In the genomic region with DNA sequence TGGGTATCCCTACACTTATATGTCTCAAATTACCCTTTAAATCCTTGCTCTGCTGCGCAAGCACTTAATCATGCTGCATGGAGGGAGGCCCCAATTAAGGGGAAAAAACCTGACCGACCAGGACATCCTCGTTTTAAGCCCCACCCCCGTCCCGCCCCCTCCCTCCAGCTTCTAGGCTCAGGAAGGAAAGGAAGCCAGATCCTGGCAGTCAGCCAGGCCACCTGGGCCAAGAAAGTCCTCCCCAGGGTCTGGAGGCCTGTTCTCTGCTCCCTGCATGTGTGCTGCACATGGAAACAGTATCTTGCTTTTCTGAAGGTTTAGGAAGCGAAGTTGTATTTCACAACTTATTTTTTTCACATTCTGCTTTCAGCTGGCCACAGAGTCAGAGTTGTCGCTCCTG, we compare ENCODE assay signal across 8 mouse cellular contexts. TPM values are rescaled to one million over a fixed set of nuclear protein-coding genes. Genes with fewer than 3 reads are reported as not detected.
DNase-seq lines count a peak whose midpoint lies in the region; ATAC-seq and TF ChIP-seq lines count a peak whose summit lies in the region.

A gene (minus strand): TSS at position 96 of the 400 bp plus-strand sequence.

- peak within 1 kb of the TSS; percentile 77 for H3K4me2 ChIP-seq in heart, embryonic 11.5 days
- H3K4me2 ChIP-seq in kidney, embryonic 14.5 days (replicated peaks; ENCODE audit: low read depth, low read length): peak within 1 kb of the TSS; percentile 99

- ATAC-seq in heart, embryonic 11.5 days (replicated peaks; ENCODE audit: insufficient number of reproducible peaks, low FRiP score, low TSS enrichment): no peak
- 0 out of 2 replicates have a peak, but pooled peaks have one; percentile 24 for ATAC-seq in kidney, embryonic 14.5 days (ENCODE audit: low FRiP score, low TSS enrichment)
- ATAC-seq in activated CD4-positive, CD25-positive, alpha-beta regulatory T cell, adult 4 months: no peak

- no peaks in the 10 kb centered on the region for H3K36me3 ChIP-seq in ES-Bruce4 (ENCODE audit: control insufficient read depth, insufficient read depth, low read length, poor library complexity, severe bottlenecking)
- H3K36me3 ChIP-seq in embryonic facial prominence, embryonic 10.5 days (replicated peaks): no peaks in the 10 kb centered on the region
- no peaks in the 10 kb centered on the region for H3K36me3 ChIP-seq in heart, embryonic 11.5 days (ENCODE audit: control insufficient read depth, insufficient read depth, low read length)
- no peaks in the 10 kb centered on the region for H3K36me3 ChIP-seq in kidney, embryonic 14.5 days (ENCODE audit: control insufficient read depth, insufficient read depth, low read length)

- H3K27ac ChIP-seq in ES-Bruce4 (ENCODE audit: insufficient read depth, low read length): peak within 1 kb of the TSS; percentile 36; the same call in 1 of the 2 replicates
- H3K27ac ChIP-seq in embryonic facial prominence, embryonic 10.5 days (replicated peaks): peak within 1 kb of the TSS; percentile 54
- peak within 1 kb of the TSS; percentile 30 for H3K27ac ChIP-seq in heart, embryonic 11.5 days (ENCODE audit: low read depth, low read length)
- H3K27ac ChIP-seq in kidney, embryonic 14.5 days (ENCODE audit: low read depth, low read length): peak within 1 kb of the TSS; percentile 60

- H3K9ac ChIP-seq in ES-Bruce4 (ENCODE audit: low read depth, poor library complexity, severe bottlenecking): no peak within 1 kb of the TSS; the same call in 1 of the 2 replicates
- H3K9ac ChIP-seq in heart, embryonic 11.5 days (ENCODE audit: low read depth, low read length): 0 out of 2 replicates have a peak within 1 kb of the TSS, but pooled peaks have one; percentile 29
- H3K9ac ChIP-seq in kidney, embryonic 14.5 days (ENCODE audit: low read depth, low read length): no peak within 1 kb of the TSS; the same call in 1 of the 2 replicates

- peak; percentile 37 for DNase-seq in 3134 (ENCODE audit: extremely low read depth, insufficient read length, low spot score)
- DNase-seq in embryonic facial prominence, embryonic 10.5 days (ENCODE audit: low spot score): peak; percentile 86
- peak; percentile 65 for DNase-seq in lung, adult 2 months
- DNase-seq in ovary, postnatal 14 days (ENCODE audit: low spot score): peak; percentile 73

- no peak for TF ChIP-seq EP300 in ES-Bruce4 (IDR thresholded peaks at IDR 0.05; ENCODE audit: insufficient read depth, low read depth, low read length)

- H3K27me3 ChIP-seq in ES-Bruce4 (ENCODE audit: control insufficient read depth, insufficient read depth, low read length, poor library complexity, severe bottlenecking): peaks cover 10% of the 10 kb centered on the region
- H3K27me3 ChIP-seq in embryonic facial prominence, embryonic 10.5 days (replicated peaks; ENCODE audit: low read depth, poor library complexity, severe bottlenecking): peaks cover 16% of the 10 kb centered on the region; the same call in 1 of the 2 replicates
- H3K27me3 ChIP-seq in heart, embryonic 11.5 days (ENCODE audit: control insufficient read depth, insufficient read depth, low read length): no peaks in the 10 kb centered on the region; the same call in 1 of the 2 replicates
- H3K27me3 ChIP-seq in kidney, embryonic 14.5 days (ENCODE audit: control insufficient read depth, insufficient read depth, low read length): no peaks in the 10 kb centered on the region

- H3K4me1 ChIP-seq in ES-Bruce4 (ENCODE audit: control insufficient read depth, insufficient read depth, low read length): no peaks in the 10 kb centered on the region
- H3K4me1 ChIP-seq in embryonic facial prominence, embryonic 10.5 days: peaks cover 63% of the 10 kb centered on the region
- peaks cover 27% of the 10 kb centered on the region for H3K4me1 ChIP-seq in heart, embryonic 11.5 days (ENCODE audit: control insufficient read depth, insufficient read depth, low read length)
- H3K4me1 ChIP-seq in kidney, embryonic 14.5 days (ENCODE audit: control insufficient read depth, insufficient read depth, low read length): peaks cover 40% of the 10 kb centered on the region
- peaks cover 14% of the 10 kb centered on the region for H3K4me1 ChIP-seq in lung, adult 2 months (ENCODE audit: control insufficient read depth, insufficient read depth, low read length)

- peak within 1 kb of the TSS; percentile 17 for H3K4me3 ChIP-seq in ES-Bruce4 (ENCODE audit: low read depth, low read length)
- peak within 1 kb of the TSS; percentile 86 for H3K4me3 ChIP-seq in embryonic facial prominence, embryonic 10.5 days
- peak within 1 kb of the TSS; percentile 90 for H3K4me3 ChIP-seq in heart, embryonic 11.5 days (ENCODE audit: low read depth, low read length)
- peak within 1 kb of the TSS; percentile 77 for H3K4me3 ChIP-seq in kidney, embryonic 14.5 days (ENCODE audit: low read length)
- peak within 1 kb of the TSS; percentile 10 for H3K4me3 ChIP-seq in lung, adult 2 months (replicated peaks; ENCODE audit: extremely low read depth, low read depth, low read length)

- TF ChIP-seq CTCF in ES-Bruce4 (IDR thresholded peaks at IDR 0.05; ENCODE audit: low read depth, low read length): no peak
- TF ChIP-seq CTCF in lung, adult 2 months (IDR thresholded peaks at IDR 0.05; ENCODE audit: insufficient read depth, low read length): no peak

- no peak for TF ChIP-seq POLR2A in ES-Bruce4 (IDR thresholded peaks at IDR 0.05; ENCODE audit: insufficient read depth, low read length)
- no peak for TF ChIP-seq POLR2A in lung, adult 2 months (IDR thresholded peaks at IDR 0.05; ENCODE audit: borderline replicate concordance, extremely low read depth, low read depth, low read length)

- 14% methylated on average over 7 of the region's 7 CpGs for WGBS in embryonic facial prominence, embryonic 10.5 days
- WGBS in heart, embryonic 11.5 days (ENCODE audit: insufficient replicate concordance): 16% methylated on average over 7 of the region's 7 CpGs
- WGBS in kidney, embryonic 14.5 days: 7% methylated on average over 7 of the region's 7 CpGs
- 8% methylated on average over 7 of the region's 7 CpGs for WGBS in lung, adult 2 months

- H3K9me3 ChIP-seq in ES-Bruce4 (replicated peaks; ENCODE audit: control insufficient read depth, insufficient read depth, low read length, poor library complexity, severe bottlenecking): no peaks in the 10 kb centered on the region
- no peaks in the 10 kb centered on the region for H3K9me3 ChIP-seq in embryonic facial prominence, embryonic 10.5 days
- H3K9me3 ChIP-seq in heart, embryonic 11.5 days (replicated peaks; ENCODE audit: control insufficient read depth, low read length): no peaks in the 10 kb centered on the region
- H3K9me3 ChIP-seq in kidney, embryonic 14.5 days (ENCODE audit: control insufficient read depth, low read length): no peaks in the 10 kb centered on the region

RNA-seq across cellular contexts. Expression of the gene that starts here (rescaled TPM):
- 24.5 and 27.4 TPM in 2 replicates for polyA plus RNA-seq in ES-Bruce4 (2011; ENCODE audit: insufficient read depth, insufficient read length, low read depth, missing spikeins)
- 3.9 and 4.9 TPM in 2 replicates for polyA plus RNA-seq in embryonic facial prominence, embryonic 10.5 days (2016; fragmentation: Nextera tagmentation; extraction: Ambion mirVana)
- polyA plus RNA-seq in heart, embryonic 11.5 days (2014; fragmentation: Nextera tagmentation; extraction: Ambion mirVana): 9.2 and 11.1 TPM in 2 replicates
- 6.0 and 6.1 TPM in 2 replicates for polyA plus RNA-seq in kidney, embryonic 14.5 days (2014; fragmentation: Nextera tagmentation; extraction: Ambion mirVana)
- polyA plus RNA-seq in lung, adult 2 months (2012; rRNA removed): 36.2 and 37.7 TPM in 2 replicates
- polyA plus RNA-seq in activated CD4-positive, CD25-positive, alpha-beta regulatory T cell, adult 4 months (2017; shearing (Covaris generic)): not detected

Comparison
In these comparisons a context has a peak if more than half of its experiments do, and no peak if none do; other contexts are left out.
1. H3K4me3 ChIP-seq: peak in every context shown above with its lines; median percentile 90 in heart, embryonic 11.5 days; 86 in embryonic facial prominence, embryonic 10.5 days; 77 in kidney, embryonic 14.5 days; 17 in ES-Bruce4; 10 in lung, adult 2 months.